9 mouse cellular contexts compared by ENCODE assay signal in the genomic region with DNA sequence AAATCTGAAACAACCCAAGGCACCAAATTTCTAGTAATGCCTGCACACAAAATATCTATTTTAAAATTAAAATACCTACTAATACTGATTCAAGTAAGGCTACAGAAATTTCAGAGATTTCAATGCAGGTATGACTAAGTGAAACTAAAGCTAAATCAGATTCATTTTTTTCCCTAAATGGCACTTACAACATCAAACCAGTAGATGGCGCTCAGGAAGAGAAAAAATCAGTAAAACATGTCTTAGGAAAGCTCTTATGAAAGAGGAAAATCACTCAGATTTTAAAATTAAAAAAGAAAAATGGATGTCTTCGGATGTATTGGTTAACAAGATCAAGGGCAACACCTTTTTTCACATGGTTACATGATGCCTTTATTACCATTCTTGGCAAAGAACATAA.
DNase-seq lines count a peak whose midpoint lies in the region; ATAC-seq and TF ChIP-seq lines count a peak whose summit lies in the region.
"Had no signal": no experiment of that assay in that cellular context is flagged by ENCODE, and none has a peak within 500 bp of the region (broad histone marks: within the 10 kb centered on the region; RNA-seq: fewer than 3 reads in every experiment).

No protein-coding gene starts in this region.

- no peak overlapping the region for H3K9ac ChIP-seq in lung, embryonic 14.5 days
- H3K9ac ChIP-seq: liver, embryonic 13.5 days had no signal

- DNase-seq in kidney, postnatal 14 days = peak; percentile 29
- DNase-seq in kidney, adult 11 months = no peak
- peak; percentile 62 for DNase-seq in NIH3T3 (ENCODE audit: low read depth)
- DNase-seq in lung, embryonic 14.5 days = peak; percentile 83
- DNase-seq in adrenal gland, adult 18-20 months (ENCODE audit: low spot score in 2 of 2) = no peak
- DNase-seq in testis, postnatal 10 days (ENCODE audit: low spot score) = no peak
- no peak for DNase-seq in ovary, postnatal 10 days (ENCODE audit: low spot score)
- DNase-seq: liver, embryonic 13.5 days had no signal

- H3K27me3 ChIP-seq in E14TG2a.4 (ENCODE audit: insufficient read depth, low read length) = no peaks in the 10 kb centered on the region
- no peaks in the 10 kb centered on the region for H3K27me3 ChIP-seq in lung, embryonic 14.5 days (ENCODE audit: insufficient read depth, low read length)
- H3K27me3 ChIP-seq: liver, embryonic 13.5 days had no signal

- H3K4me3 ChIP-seq in E14TG2a.4 (replicated peaks; ENCODE audit: low read length) = no peak overlapping the region
- no peak overlapping the region for H3K4me3 ChIP-seq in lung, embryonic 14.5 days (ENCODE audit: low read depth, low read length)
- H3K4me3 ChIP-seq: liver, embryonic 13.5 days had no signal

- no peak overlapping the region for H3K4me2 ChIP-seq in lung, embryonic 14.5 days
- H3K4me2 ChIP-seq: liver, embryonic 13.5 days had no signal

- no peaks in the 10 kb centered on the region for H3K9me3 ChIP-seq in E14TG2a.4 (ENCODE audit: low read length)
- H3K9me3 ChIP-seq in lung, embryonic 14.5 days (ENCODE audit: low read depth, low read length) = no peaks in the 10 kb centered on the region
- H3K9me3 ChIP-seq: liver, embryonic 13.5 days had no signal

- WGBS in lung, embryonic 14.5 days = under 1% methylated on average over 2 of the region's 2 CpGs

- TF ChIP-seq CTCF in E14TG2a.4 (conservative IDR thresholded peaks at IDR 0.05; ENCODE audit: low read length) = peak; percentile 35
- peak; percentile 75 for TF ChIP-seq CTCF in lung, embryonic 14.5 days (IDR thresholded peaks at IDR 0.05; ENCODE audit: low read depth)

- H3K27ac ChIP-seq in lung, embryonic 14.5 days (ENCODE audit: low read depth) = no peak overlapping the region
- H3K27ac ChIP-seq: liver, embryonic 13.5 days had no signal

- H3K4me1 ChIP-seq in E14TG2a.4 (replicated peaks; ENCODE audit: low read depth, low read length) = no peaks in the 10 kb centered on the region
- no peaks in the 10 kb centered on the region for H3K4me1 ChIP-seq in lung, embryonic 14.5 days (ENCODE audit: insufficient read depth)
- H3K4me1 ChIP-seq: liver, embryonic 13.5 days had no signal

- no peaks in the 10 kb centered on the region for H3K36me3 ChIP-seq in E14TG2a.4 (ENCODE audit: insufficient read depth, low read length)
- H3K36me3 ChIP-seq in lung, embryonic 14.5 days (ENCODE audit: insufficient read depth) = no peaks in the 10 kb centered on the region
- H3K36me3 ChIP-seq: liver, embryonic 13.5 days had no signal

- ATAC-seq in lung, embryonic 14.5 days (ENCODE audit: insufficient read depth) = no peak

Comparison
In these comparisons a context has a peak if more than half of its experiments do, and no peak if none do; other contexts are left out.
1. DNase-seq: peak in kidney, postnatal 14 days (single experiment), NIH3T3 (single experiment) and lung, embryonic 14.5 days (single experiment); none in kidney, adult 11 months (single experiment), adrenal gland, adult 18-20 months (0 of 2), testis, postnatal 10 days (single experiment) and ovary, postnatal 10 days (single experiment).